Mouse (Mus musculus) E14TG2a.4 (cell line): ENCODE results near the gene Foxj3.

Source experiments
- CTCF ChIP-seq: conservative IDR thresholded peaks from 2 replicates; pipeline ENCODE4 v1.5.1; 2014; ENCODE audit warnings: low read length
- NANOG ChIP-seq: IDR thresholded peaks from 2 replicates; pipeline ENCODE4 v1.6.1; 2014; ENCODE audit warnings: borderline replicate concordance, low read length, mixed read lengths

GRCm38 (mm10) chr4:119668596-119668995 is 131.8 kb downstream of the Foxj3 start:
- TF ChIP-seq CTCF (no peak), NANOG (no peak)
